Mouse (Mus musculus) right cerebral cortex, postnatal 25 days (tissue): ENCODE measurements around the gene Lcp1.

Experiments used
- DNase-seq: peaks from one replicate; pipeline ENCODE4 v3.0.0; 2022

The Lcp1 gene

GRCm38 (mm10) chr14:75177400-75177799 lies 46.5 kb downstream of the Lcp1 start:
- no peak for DNase-seq

DNA sequence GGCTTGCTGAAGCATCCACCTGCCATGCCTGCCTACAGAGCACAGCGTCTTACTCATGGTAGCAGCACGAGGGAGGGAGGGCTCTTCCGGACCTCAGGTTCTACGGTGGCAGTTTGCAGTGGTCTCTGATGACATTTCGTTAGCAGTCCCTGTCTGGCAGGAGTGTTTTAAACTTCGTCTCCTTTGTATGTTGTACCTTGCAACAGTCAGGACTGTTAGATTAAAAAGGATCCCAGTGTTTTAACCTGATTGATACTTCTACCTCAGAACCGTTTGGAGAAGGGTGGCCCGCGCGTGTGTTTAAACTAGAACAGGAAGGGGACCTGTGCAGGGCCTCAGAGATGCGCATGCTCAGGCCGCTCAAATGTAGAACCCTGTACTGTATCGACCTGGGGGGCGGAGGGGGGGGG lies 47.5 kb downstream of the Lcp1 start:
- no peak for DNase-seq

GRCm38 (mm10) chr14:75178801-75179211 lies 47.9 kb downstream of the Lcp1 start:
- no peak for DNase-seq

DNA sequence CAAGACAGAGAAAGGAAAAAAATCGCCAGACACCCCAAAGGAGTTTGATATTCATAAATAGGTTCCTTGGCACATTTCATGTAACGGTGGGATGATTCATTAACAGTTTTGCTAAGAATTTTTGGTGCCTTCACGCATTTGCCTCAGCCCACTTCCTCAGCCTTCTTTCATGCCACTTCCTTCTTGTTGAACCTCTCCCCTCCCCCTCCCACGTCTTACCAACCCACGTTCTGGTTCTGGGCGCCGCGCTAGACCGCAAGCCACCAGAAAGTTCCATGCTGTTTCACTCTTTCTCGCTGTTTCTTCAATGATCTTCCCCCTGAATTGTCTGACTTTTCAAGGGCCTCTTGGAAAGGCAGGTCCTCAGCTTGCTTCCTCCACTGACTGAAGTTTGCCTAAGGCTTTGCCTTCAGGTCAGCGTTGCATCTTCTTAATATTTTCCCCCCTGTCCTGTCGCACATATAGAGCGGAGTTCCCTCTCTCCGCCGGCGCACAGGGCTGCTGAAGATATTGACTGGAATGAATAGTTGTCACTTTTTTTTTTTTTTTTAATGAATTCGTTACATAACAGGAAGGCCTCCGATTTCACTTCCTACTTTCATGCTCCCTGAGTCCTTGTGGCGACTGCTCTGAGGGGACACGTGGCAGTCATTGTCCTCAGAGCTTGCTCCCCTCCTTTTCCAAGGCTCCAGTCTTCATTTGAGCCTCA lies 48.5 kb downstream of the Lcp1 start:
- DNase-seq: no peak

GRCm38 (mm10) chr14:75180551-75180978 lies 49.7 kb downstream of the Lcp1 start:
- DNase-seq: no peak

- DNase-seq: no peak
These were observed 50.4 kb downstream of the Lcp1 start for GRCm38 (mm10) chr14:75181062-75181935.

- no peak for DNase-seq
These were observed 51.5 kb downstream of the Lcp1 start for GRCm38 (mm10) chr14:75182378-75182777.

DNA sequence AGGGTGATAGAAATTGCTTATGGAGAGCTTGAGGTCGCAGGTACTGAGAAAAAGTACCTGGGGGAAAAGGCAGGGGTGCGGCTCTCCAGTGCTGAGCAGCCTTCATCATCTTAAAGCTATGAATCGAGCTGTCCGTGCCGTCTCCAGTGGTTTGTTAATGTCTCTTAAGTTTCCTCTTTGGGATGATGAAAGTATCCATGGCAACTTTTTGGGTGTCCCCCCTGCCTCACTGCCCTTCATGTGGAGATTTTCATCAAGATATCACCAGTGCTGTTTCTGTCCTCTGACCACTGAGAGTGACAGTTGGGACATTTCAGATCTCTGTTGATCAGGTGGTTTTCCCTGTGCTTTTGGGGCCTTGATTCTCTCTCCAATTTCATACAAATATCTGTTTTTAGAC lies 51.9 kb downstream of the Lcp1 start:
- DNase-seq: no peak

DNA sequence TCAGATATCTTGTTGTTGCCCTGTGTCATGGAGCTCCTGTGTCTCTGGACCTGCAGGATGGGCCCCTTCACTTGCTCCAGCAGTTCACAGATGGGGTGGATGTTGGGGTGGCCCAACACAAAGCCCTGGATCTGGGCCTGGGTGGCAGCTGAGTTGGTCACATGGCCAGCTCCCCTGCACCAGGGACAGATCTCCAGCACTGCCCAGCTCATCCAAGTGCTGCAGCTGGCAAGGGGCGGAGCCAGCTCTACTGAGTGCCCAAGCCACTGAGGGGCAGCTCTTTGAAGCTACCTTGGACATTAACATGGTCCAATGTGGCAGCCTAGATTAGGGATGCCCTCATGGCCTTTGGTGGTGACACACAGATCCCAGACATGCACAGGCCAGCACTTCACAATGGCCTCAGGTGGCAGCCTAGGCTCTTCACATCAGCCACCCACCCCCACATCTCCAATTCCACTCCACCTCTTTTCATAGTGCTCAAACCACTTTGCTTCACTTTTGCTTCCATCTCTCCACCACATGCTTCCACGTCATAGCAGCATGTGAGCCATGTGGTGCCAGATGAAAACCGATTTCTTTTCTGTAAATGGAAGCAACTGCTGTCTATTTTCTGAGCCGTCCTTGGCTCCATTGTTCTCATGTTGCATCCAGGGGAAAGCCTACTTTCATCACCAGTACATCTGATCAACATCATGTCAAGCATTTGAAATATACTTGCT lies 53.3 kb downstream of the Lcp1 start:
- DNase-seq: no peak

DNA sequence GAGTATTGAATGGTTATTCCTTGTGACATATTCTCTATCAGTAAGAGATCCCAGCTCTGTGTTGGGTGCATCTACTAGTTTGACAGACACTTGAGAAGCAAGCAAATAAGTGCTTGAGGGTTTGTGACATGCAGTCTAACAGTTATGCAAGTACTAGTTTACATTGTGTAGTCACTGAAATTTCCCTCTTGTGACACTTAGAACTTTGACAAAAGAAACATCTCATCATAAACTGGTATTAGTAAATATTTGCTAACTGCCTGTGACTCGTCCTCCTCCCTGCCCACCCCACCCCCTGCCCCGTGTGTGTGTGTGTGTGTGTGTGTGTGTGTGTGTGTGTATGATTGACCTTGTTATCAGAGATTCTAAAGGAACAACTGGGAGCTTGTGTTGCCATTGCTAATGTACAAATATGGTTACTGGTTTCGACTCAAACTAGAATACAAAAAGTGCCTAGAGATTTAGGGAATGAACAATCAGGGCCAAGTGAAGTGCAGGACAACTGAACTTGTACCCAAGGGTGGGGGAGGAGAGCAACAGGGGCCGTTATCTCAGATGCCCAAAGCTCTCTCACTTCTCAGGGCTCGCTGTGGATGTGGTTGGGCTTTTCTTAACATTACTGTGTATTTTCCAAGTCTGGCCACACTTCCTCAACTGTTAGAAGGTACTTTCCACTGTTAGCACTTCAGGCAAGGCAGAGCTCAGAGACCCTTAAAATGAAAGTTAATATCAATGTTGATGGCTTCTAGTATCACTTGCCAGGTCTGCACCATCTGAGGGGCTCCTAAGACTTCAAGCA lies 55.1 kb downstream of the Lcp1 start:
- no peak for DNase-seq

GRCm38 (mm10) chr14:75186858-75187415 lies 56.0 kb downstream of the Lcp1 start:
- DNase-seq: no peak

DNA sequence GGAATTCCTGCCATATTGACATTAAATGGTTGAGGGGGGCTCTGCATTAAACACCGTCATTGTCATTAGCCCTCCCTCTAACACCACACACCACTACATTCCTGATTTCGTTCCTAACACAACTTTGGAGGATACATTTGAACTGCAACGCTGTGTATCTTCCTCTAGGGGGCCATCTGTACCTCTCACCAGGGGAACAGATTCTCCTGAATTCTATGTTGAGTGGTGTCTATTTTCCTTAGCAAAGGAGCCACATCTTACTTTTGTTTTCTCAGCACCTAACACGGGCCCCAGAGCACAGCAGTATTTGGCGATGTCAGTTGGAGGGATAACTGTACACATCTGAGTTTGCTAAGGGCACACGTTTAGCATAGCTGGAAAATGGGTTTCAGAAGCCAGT lies 57.6 kb downstream of the Lcp1 start:
- DNase-seq: no peak

DNA sequence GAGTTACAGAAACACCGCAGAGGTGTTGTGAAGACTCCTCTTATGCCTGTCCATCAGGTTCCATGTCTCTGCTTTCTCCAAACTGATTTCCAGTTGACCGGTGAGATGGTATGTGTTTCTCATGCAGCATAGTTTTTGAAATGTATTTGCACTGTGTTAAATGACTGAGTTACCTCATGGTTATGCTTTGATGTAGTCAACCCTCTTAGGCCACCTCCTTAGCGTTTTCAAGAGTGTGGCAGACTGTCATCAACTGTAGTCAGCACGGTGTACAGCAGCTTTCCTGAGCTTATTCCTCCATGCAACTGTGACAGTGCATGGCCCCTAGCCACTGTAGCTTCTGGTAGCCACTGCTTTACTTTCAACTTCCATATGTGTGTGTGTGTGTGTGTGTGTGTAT lies 58.1 kb downstream of the Lcp1 start:
- no peak for DNase-seq

GRCm38 (mm10) chr14:75190683-75191082 lies 59.8 kb downstream of the Lcp1 start:
- DNase-seq: no peak

DNA sequence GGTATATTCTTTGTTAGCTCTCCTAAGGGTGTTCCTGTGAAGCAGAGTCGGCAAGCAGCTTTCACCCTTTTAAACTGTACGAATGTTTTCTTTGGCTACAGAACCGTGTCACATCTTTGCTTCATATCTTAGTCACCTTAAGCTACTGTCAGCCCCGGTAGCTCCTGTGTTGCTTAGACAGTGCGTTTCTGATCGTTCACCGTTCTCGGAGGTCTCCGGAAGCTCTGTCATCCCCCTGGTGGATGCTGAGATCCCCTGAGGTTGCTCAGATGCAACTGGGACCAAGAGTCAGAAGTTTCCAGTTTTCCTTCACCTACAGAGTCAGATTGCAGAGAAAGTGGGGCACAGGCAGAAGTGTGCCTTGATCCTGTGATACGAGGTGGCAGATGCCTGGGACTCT lies 61.5 kb downstream of the Lcp1 start:
- DNase-seq: no peak

GRCm38 (mm10) chr14:75192858-75193257 lies 62.0 kb downstream of the Lcp1 start:
- DNase-seq: no peak

- DNase-seq: no peak
These were observed 64.6 kb downstream of the Lcp1 start for GRCm38 (mm10) chr14:75195530-75195929.

GRCm38 (mm10) chr14:75197027-75197426 lies 66.1 kb downstream of the Lcp1 start:
- DNase-seq: peak; percentile 27

- no peak for DNase-seq
These were observed 66.8 kb downstream of the Lcp1 start for GRCm38 (mm10) chr14:75197660-75198059.

DNA sequence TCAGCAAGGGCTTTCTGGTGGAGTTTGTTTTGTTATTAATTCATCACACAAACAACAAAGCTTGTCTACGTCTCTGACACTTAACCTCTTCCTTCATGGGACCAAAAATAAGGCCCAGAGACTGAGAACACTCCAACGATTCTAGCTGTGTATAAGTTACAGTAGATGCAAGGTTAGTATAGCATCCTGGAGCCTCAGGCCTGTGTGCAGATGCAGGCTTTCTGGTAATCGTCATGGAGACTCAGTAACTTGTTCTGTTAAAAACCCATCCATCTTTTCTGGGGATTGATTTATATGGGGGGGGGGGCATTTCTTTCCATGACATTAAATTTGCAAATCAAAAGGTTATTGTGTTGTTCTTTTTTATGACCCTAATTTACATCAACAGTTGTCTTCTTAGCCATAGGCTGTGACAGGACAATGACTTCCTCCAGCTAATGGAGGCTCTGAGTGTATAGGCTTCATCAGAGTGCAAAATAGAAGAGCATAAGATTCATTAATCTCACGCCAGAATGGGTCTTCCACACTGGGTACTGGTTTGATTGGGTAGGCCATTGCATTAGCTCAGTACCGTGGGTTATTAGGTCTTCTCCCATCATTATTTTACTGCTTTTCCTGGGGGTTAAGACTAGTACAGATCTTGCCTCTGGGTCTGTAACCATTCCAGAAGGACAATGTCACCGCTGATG lies 74.6 kb downstream of the Lcp1 start:
- DNase-seq: no peak

DNA sequence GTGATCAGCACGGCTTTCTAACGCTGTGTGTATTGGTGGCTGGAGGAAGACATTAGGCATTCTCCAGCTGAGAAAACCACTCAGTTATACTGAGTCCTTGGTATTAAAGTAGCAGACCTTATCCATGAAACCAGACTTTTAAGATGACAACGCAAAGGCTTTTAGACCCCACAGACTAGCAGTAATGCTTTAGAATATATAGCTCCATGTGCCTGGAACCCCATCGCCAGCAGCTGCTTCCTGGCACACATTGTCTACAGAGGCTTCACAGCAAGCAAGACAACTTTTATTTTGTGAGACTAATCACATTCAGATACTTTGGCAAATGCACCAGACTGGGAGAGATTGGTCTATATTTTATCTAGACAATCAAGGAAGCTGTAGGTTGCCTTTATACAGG lies 75.4 kb downstream of the Lcp1 start:
- no peak for DNase-seq
